Mouse (Mus musculus) cerebellum, postnatal 36 days (tissue): ENCODE data around the gene Tctex1d2.
A peak's percentile ranks its signal among the peaks of the same experiment; 100 is the strongest.
"Not testable (repeated sequence)": the region's sequence is repeated elsewhere in the genome, so short reads cannot be mapped to it uniquely, and the experiment has no call there.

Source experiments
- DNase-seq, 2 experiments: peaks; one replicate each; pipeline ENCODE4 v3.0.0; 2021 to 2022; ENCODE audit warnings: mixed read lengths in 2 of 2

Gene Tctex1d2

GRCm38 (mm10) chr16:32431926-32432325 lies 12.4 kb downstream of the Tctex1d2 start:
- DNase-seq = no peak

GRCm38 (mm10) chr16:32433138-32433537 lies 13.6 kb downstream of the Tctex1d2 start:
- DNase-seq = no peak

DNA sequence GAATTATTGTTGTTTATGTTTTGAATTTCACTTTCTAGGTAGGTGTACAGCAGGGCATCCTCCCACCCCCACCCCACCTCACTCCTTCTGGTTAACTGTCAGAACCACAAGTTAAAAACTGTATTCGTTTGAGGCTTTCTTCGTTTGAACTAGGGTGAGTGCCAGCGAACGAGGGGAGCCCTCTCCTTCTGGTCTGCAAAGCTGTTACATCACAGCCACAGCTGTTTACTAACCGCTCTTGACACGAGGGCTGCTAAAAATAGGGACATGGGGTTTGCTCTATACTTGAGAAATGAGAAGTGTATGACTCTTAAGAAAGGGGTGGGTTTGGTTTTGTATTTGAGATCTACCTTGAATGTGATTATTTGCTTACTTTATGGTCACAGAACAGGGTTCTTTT lies 14.6 kb downstream of the Tctex1d2 start:
- DNase-seq = no peak

DNA sequence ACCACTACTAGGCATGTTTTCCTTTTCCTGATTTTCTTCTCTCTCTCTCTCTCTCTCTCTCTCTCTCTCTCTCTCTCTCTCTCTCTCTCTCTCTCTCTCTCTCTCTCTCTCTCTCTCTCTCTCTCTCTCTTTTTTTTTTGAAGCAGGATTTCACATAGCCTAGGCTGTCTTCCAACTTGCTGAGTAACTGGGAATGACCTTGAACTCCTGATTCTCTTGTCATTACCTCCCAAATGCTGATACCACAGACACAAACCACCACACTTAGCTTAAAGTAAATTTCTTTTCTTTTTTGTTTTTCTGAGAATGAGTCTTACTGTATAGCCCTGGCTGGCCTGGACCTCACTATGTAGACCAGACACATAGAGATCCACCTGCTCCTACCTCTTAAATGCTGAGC lies 15.2 kb downstream of the Tctex1d2 start:
- DNase-seq = no peak

DNA sequence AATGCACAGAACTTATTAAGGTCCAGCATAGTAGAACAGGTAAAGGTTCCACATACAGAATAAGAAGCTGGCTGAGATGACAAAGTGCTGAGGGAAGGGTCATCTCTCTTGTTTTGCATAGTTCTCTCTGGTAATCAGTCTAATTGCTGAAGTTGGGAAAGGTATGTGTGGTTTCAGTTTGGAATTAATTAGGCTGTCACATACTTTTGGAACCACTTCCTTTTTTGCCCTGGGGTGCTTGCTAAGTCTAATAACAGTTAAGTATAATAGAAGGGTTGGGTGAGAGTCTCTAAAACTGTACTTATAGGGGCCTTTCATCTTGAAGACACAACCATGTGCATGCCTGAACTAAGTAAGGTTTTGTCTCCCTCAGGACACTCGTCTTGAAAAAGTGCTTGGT lies 17.2 kb downstream of the Tctex1d2 start:
- no peak for DNase-seq

- no peak for DNase-seq
Measured at GRCm38 (mm10) chr16:32437266-32437665, 17.8 kb downstream of the Tctex1d2 start.

DNA sequence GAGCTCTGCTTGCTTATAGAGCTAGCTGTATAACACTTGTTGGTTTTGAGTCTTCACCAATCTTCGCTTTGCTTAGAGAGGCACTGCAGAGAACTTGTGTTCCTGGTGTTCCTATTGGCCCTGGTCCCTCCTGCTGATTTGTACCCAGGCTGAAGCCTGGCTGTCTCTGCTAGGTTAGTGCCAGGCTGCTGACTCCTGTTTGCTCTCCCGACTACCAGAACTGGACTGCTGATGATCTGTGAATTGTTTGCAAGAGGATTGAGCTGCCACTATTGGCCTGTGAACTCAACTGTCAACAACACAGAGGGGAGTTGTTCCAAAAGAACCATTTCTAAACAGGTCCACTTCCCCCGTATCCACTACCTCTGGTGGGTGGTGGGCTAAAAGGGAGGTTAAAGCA lies 21.9 kb downstream of the Tctex1d2 start:
- DNase-seq = no peak

DNA sequence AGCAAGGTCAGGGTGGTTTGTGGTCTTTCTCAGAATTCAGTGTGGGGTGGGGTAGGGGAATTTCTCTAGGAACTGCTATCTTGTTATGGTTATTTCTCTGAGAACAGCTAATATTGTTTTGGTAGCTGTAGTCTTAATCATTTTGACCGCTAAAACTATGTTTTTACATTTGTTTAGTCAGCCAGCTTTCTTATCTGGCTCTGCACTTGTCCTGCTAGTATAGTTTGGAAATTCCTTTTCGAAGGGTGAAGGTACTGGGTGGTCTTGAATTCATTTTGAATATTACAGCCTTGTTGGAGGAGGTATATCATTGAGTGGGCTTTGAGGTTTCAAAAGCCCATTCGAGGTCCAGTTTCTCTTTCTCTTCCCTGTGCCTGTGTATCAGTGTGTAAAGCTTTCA lies 25.1 kb downstream of the Tctex1d2 start:
- not testable (repeated sequence) for DNase-seq

DNA sequence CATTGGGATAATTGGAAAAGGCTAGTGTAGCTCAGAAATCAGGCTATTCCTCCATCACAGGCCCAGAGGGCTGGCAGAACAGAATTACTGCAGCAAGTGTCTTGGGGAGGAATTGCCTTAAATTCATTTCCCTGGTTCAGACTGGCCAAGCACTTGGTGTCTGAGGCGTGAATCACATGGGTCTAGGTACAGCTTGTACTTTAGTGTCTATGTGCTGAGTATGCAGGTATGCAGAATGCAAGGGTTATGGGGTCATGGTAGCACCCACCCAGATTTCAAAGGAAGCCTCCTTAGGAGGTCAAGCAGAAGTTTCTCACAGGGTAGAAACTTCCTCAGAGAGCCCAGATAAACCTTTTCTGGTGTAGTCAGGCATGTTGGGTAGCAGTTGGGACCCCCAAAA lies 26.1 kb downstream of the Tctex1d2 start:
- DNase-seq = no peak

DNA sequence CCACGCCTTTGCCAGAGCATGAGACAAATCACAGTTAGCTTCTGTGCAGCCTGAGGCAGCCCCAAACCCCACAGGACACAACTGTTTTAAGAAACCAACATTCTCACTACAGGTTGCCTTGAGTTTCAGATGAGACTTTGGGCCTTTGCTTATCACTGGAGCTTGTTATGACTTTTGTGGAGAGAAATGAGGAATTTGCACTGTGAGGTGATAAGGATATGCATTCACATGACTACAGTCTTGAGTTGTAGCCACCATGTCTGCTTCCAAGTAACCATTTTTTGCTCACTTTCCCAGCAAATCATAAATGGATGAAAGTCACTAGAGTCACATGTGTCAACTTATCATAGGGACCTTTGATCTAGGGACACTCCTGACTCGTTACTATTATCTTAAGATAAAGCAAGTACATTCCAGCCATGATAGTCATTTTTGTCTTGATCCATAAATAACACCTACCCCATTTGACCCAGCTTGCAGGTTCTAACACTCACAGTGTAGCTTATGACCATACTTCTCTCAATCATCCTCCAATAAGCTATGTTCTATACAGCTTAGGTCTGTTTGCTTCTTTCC lies 27.1 kb downstream of the Tctex1d2 start:
- DNase-seq = no peak

DNA sequence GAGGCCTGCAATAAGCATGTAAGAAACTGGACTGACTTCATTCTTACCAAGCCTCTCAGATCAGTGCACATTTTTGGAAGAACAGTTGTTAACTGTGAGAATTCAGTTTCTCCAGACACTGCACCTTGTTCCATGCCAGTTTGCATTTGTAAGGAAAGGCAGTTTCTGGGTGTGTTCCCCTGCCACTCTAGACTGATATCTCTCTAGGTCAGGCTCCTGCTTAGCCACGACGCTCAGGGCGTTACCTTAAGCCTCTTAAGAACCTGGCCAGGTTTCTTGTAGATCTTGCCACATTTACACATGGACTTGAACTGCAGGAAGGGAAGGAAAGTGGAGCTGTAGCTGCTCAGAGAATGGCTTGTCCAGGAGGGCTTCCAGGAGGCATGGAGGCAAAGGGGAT lies 30.2 kb downstream of the Tctex1d2 start:
- no peak for DNase-seq

DNA sequence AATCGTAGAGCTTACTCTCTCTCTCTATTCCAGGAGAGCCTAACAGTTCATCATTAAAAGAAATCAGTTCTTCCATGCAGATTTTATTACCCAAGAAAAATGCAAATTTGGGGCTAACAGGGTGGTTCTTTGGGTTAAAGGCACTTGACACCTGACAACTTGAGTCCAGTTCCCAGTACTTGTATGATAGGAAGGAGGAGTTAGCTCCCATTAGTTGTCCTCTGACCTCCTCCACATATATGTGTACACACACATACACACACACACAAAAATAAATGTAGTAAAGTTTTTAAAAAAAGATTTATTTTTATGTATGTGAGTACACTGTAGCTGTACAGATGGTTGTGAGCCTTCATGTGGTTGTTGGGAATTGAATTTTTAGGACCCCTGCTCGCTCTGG lies 30.6 kb downstream of the Tctex1d2 start:
- DNase-seq = no peak

DNA sequence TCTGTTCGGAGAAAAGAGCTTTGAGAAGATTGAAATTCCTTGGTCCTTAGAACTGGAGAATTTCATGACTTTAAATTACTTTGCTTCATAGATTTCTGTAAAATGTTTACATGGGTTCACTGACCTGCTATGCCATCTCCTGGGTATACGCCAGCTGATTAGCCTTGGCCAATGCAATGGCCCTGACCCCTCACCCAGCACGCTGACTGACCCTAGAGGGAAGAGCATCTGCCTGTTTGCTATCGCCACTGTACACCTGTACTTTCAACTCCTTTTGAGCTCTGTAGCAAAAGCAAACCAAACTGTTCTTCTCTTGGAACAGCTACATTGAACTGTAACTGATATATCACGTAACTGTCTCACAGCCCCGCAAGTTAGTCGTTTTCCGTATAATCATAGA lies 33.6 kb downstream of the Tctex1d2 start:
- DNase-seq = no peak

DNA sequence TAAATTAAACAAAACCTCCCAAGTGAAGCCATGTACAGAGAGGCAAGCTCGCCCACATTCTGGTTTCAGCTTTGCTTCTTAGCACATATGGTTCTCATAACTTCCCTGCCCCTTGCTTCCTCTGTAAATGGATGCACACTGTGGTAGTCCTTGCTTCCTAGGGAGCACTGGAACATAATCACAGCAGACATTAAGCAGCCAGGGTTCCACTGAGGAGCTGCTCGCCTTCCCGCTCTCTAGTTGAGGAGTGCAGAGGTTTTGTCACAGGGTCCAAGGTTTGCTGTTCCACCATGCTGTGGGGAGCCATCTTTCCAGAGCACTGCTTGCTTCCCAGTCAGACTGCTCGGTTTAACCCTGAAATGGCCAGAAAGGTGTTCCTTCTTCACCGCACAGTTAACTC lies 35.1 kb downstream of the Tctex1d2 start:
- no peak for DNase-seq

GRCm38 (mm10) chr16:32456086-32456485 lies 36.6 kb downstream of the Tctex1d2 start:
- DNase-seq = no peak

GRCm38 (mm10) chr16:32456761-32457160 lies 37.3 kb downstream of the Tctex1d2 start:
- no peak for DNase-seq

- DNase-seq = peak; percentile 42 to 58
Measured at GRCm38 (mm10) chr16:32457589-32458386, 38.3 kb downstream of the Tctex1d2 start.

- no peak for DNase-seq
Measured at GRCm38 (mm10) chr16:32460518-32460917, 41.0 kb downstream of the Tctex1d2 start.

GRCm38 (mm10) chr16:32461713-32462112 lies 42.2 kb downstream of the Tctex1d2 start:
- DNase-seq = no peak

- no peak for DNase-seq
Measured at GRCm38 (mm10) chr16:32462950-32463349, 43.4 kb downstream of the Tctex1d2 start.

DNA sequence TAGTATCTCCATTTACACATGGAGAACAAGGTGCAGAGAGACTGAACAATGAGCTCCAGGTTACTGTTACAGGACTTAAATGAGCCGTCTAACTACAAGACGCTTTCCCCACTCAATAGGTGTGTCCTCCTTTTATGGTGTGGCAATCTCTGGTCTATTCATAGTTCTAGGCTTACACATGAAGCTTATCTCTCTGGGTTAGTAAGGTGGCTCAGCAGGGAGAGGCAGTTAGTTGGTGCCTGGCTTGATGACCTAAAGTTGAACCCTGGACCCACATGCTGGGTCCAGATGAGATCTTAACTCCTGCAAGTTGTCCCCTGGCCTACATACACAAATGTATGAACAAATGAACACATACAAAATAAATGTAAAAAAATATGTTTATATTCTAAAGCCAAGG lies 43.9 kb downstream of the Tctex1d2 start:
- no peak for DNase-seq

GRCm38 (mm10) chr16:32464908-32465307 lies 45.4 kb downstream of the Tctex1d2 start:
- DNase-seq = no peak

DNA sequence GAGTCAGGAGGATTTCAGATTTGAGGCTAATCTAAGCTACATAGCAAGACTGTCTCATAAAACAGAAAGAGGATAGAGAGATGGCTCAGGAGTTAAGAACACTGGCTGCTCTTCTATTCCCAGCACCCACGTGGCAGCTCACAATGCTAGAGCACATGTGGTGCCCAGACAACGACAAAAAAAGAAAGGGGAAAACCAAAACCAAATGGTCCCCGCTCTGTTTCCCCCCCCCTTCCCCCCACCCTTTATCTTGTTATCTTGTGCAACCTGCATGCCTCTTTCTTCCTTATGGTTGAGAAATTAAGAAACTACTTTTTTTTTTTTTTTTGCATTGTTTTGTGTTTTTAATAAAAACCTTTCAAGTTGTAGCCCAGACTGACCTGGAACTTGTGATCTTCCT lies 49.0 kb downstream of the Tctex1d2 start:
- no peak for DNase-seq

DNA sequence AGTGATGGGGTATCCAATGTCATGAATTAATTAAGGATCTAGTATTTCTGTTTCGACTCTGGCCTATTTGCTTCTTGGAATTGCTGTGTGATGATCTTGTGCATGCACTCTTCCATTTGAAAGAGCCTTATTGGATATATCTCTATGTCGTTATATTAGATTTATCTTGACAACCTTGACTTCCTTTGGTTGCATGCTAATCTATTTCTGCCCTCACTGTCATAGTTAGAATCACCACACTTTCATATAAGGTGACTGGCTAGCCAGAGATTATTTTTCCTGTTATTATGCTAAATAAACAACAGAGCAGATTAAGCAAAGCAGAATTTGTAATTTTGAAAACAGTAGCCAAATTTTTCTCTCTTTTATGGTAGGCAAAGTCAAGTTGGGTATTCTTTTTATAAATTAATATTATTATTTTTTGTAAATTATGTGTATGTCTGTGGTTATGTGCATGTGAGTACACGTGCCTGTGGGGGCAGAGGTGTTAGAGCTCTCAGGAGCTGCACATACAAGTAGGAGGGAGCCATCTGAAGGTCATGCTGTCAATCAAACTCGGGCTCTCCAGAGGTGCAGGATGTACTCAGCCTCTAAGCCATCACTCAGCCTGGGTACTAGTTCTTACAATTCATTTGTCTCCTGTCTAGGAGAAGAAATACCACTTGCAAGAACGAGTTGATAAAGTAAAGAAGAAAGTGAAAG lies 50.1 kb downstream of the Tctex1d2 start:
- DNase-seq = no peak
